Mouse (Mus musculus) MEL-GATA-1-ER (cell line): ENCODE measurements around the gene Ubxn1.
A peak's percentile ranks its signal among the peaks of the same experiment; 100 is the strongest.
"Not testable (repeated sequence)": the region's sequence is repeated elsewhere in the genome, so short reads cannot be mapped to it uniquely, and the experiment has no call there.

Experiments
- DNase-seq: peaks from one replicate; pipeline ENCODE4 v3.0.0-alpha.2; 2012; ENCODE audit warnings: low read depth; ENCODE audit errors: extremely low read depth

Ubxn1 gene

DNA sequence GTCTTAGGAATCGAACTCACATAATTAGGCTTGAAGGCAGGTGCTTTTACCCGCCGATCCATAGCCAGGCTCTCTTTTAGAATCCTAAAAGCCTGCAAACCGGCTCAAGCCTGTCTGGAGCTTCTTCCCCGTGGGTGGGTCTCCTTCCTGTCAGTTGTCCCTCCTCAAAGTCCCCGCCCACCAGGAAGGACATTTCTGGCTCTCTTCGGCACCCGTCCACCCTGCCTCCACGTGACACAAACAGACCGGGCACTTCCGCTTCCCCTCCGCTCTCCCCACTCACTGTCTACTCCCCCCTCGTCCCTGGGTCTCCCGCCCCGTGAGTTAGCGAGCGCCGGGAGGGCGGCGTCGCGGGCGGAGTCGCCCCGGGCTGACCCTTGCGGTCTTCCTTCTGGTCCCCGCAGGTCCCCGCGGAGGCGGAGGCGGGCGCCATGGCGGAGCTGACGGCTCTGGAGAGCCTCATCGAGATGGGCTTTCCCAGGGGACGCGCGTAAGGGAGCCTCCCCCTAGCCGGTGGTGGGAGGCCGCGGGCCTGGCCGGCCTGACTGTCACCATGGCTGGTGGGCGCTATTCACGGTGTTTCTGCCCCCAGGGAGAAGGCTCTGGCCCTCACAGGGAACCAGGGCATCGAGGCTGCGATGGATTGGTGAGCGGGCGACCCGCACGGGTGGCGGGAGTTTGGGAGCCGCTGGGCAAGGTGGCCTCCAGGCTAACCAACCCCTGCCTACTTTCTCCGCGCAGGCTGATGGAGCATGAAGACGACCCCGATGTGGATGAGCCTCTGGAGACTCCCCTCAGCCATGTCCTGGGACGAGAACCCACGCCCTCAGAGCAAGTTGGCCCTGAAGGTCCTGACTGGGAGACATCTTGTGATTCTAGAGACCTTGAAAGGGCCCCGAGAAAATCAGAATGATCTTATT is at the start of gene Ubxn1:
Gene Ubxn1, plus strand, starts transcription at position 230 of the 920 bp plus-strand sequence.
- DNase-seq = peak; percentile 96

DNA sequence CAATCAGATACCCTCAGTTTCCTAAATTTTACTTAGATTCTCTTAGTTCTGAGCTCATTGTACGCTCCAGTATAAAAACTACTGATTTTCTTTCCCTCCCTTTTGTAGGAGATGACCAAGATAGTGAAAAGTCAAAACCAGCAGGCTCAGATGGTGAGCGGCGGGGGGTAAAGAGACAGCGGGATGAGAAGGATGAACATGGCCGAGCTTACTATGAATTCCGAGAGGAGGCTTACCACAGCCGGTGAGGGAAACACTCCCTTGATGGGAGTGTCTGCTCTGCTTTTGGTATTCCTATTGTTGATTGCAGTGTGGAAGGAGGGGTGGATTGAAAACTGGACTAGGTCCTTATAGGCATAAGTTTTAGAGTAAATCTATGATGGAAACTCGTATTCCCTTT is 48.6 kb upstream of the Ubxn1 start:
- DNase-seq = no peak

- DNase-seq = peak; percentile 63
These were observed 41.6 kb upstream of the Ubxn1 start, which contains the start of gene AC129217.1 for GRCm38 (mm10) chr19:8829660-8830059. TSS of gene AC129217.1 (plus strand) at chr19:8829773.

GRCm38 (mm10) chr19:8830664-8831063 is 40.6 kb upstream of the Ubxn1 start:
- DNase-seq = no peak

DNA sequence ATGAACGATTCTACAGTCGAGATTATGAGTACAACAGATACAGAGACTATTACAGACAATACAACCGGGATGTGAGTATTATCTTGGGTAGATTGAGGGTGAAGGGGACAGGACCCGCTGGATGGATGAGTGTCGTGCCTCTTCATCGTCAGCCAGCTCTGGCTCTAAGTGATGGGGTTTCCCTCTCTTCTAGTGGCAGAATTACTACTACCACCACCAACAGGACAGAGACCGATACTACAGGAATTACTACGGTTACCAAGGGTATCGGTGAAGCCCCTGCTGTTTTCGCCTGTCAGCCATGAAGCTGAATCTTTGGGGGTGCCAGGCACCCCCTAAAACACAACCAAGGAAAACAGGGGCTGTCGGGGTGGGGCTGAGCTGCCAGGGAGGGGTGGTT is 40.0 kb upstream of the Ubxn1 start:
- no peak for DNase-seq

- DNase-seq = no peak
These were observed 38.3 kb upstream of the Ubxn1 start for GRCm38 (mm10) chr19:8832971-8833370.

DNA sequence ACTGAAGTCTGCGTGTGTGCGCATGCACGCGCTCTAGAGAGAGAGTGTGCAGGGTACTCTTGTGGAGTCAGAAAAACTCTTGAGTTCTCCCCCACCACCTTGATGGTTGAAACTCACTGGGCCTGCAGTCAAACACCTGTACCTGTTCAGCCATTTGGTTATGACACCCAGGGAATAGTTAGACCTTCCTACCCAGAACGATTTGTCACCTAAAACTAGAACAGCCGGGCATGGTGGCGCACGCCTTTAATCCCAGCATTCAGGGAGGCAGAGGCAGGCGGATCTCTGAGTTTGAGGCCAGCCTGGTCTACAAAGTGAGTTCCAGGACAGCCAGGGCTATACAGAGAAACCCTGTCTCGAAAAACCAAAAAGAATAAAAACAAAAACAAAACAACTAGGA is 35.0 kb upstream of the Ubxn1 start:
- not testable (repeated sequence) for DNase-seq

- DNase-seq = peak; percentile 55
These were observed 34.0 kb upstream of the Ubxn1 start, which contains the start of gene Bscl2 for GRCm38 (mm10) chr19:8837251-8837791. TSS of gene Bscl2 (plus strand) at chr19:8837467.

DNA sequence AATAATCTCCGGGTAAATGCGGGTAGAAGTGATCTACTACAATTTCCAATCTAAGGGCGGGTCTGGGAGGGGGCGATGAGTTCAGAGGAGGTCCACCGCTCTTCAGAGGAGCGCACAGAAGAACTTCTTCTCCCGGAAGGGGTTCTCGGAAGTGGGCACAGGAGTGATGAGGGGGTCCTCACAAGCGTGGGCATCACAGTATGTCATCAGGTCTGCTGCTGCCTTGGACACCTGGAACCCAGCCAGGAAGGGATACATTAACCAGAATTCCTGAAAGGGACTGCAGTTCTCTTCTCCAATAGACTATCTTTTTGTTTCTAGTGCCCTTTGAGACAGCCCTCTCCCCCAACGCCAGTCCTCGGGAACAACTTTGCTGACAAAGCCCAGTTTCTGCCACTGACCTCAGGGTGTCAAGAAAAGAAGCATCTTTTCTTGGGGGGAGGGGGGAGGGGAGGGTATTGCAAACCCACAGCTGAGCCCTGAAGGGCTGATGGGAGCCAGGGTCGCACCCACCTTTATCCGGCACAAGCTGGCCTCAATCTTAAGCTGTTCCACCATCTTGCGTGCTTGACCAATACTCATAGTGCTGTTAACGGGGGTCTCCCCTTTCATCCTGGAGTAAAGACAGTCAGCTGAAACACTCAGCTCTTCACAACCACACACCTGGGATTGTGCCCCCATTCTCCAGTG is 33.1 kb upstream of the Ubxn1 start:
- no peak for DNase-seq

- DNase-seq = no peak
These were observed 32.0 kb upstream of the Ubxn1 start, which contains the start of gene Gng3 for GRCm38 (mm10) chr19:8839103-8839907. TSS of gene Gng3 (minus strand) at chr19:8839194.

- DNase-seq = no peak
These were observed 31.1 kb upstream of the Ubxn1 start for GRCm38 (mm10) chr19:8839908-8840791.

DNA sequence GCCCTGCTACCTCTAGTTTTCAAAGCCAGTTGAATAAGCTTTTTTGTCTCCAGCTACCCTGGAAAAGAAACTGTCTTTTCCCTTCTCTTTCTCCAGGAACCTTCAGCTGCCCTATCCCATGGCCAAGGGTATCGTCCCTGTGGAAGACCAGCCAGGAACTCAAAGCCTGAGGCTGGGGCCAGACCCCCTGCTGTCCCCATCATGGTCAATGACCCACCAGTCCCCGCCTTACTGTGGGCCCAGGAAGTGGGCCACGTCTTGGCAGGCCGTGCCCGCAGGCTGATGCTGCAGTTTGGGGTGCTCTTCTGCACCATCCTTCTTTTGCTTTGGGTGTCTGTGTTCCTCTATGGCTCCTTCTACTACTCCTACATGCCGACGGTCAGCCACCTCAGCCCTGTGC is 30.3 kb upstream of the Ubxn1 start:
- no peak for DNase-seq

- DNase-seq = no peak
These were observed 28.3 kb upstream of the Ubxn1 start for GRCm38 (mm10) chr19:8842961-8843360.

- DNase-seq = no peak
These were observed 26.7 kb upstream of the Ubxn1 start for GRCm38 (mm10) chr19:8844371-8845129.

GRCm38 (mm10) chr19:8848356-8848755 is 22.9 kb upstream of the Ubxn1 start:
- no peak for DNase-seq

DNA sequence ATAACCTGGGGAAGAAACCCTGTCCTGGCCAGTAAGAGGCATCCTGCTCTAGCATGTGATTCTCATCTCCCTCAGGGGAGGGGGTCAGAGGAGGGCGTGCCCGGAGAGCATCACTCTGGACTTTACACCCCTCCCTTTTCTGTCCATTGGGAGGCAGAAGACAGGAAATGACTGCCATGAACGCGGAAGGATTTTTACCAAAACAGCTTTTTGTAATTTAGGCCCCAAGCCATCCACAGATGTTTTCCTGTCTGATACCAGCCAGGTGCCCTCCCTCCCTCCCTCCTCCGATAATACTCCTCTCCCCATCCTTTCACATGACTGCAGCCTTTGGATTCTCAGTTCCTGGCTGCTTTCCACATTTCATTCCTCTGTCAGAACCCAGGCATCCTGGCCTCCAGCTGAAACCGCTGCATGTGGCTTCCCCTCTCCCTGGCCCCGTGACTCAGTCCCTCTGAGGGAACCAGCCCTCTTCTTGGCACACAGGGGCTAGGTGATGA is 20.8 kb upstream of the Ubxn1 start, which contains the start of gene Lrrn4cl:
Gene Lrrn4cl, plus strand, starts transcription at position 367 of the 500 bp plus-strand sequence.
- no peak for DNase-seq

GRCm38 (mm10) chr19:8851639-8852038 is 19.7 kb upstream of the Ubxn1 start:
- no peak for DNase-seq

- no peak for DNase-seq
These were observed 18.9 kb upstream of the Ubxn1 start for GRCm38 (mm10) chr19:8852236-8852928.
